In the genomic region with DNA sequence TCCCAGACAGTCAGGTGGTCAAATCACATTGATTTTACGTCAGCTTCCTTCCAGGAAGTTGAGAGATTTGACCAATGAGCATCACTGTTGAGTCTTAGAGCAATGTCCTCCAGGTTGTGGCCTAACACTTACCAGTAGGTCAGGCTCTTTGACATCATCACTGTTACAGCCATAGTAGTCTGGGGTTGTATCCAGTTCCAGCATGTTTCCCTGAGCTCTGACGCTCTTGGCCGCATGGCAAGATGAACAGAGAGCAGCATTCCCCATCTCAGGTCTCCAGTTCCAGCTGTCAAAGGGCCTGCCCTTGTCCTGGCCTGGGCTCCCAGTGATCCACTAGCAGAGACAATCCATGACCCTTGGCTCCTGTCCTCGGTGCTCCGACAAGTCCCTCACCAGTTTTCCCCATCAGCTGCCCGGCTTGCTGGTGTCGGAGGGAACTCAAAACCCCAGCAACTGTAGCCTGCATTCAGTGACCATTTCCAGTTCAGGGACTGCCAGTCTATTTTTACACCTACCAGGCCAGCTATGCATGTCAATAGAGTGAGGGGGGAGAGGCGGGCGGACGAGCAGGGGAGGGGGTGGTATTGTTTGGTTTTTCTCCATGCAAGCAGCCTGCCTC, we compare ENCODE assay signal across 8 mouse cellular contexts.
DNase-seq lines count a peak whose midpoint lies in the region; ATAC-seq lines count a peak whose summit lies in the region.

No protein-coding gene starts in this region.

- no peak overlapping the region for H3K9ac ChIP-seq in forebrain, embryonic 14.5 days (ENCODE audit: low read length)

- H3K27me3 ChIP-seq in forebrain, embryonic 14.5 days (replicated peaks; ENCODE audit: control insufficient read depth, insufficient read depth, low read length), result no peaks in the 10 kb centered on the region

- H3K36me3 ChIP-seq in forebrain, embryonic 14.5 days (ENCODE audit: control insufficient read depth, insufficient read depth, low read length), result no peaks in the 10 kb centered on the region

- peak; percentile 54; the same call in 1 of the 2 replicates for ATAC-seq in forebrain, embryonic 14.5 days
- no peak for ATAC-seq in megakaryocyte-erythroid progenitor cell, adult 5-6 weeks (replicated peaks; ENCODE audit: low FRiP score, low TSS enrichment, poor library complexity, severe bottlenecking)

- H3K4me2 ChIP-seq in forebrain, embryonic 14.5 days (ENCODE audit: low read length), result no peak overlapping the region

- no peak overlapping the region for H3K27ac ChIP-seq in forebrain, embryonic 14.5 days (ENCODE audit: low read depth, low read length)

- no peak overlapping the region for H3K4me3 ChIP-seq in forebrain, embryonic 14.5 days (ENCODE audit: low read depth, low read length)

- DNase-seq in R1 (ENCODE audit: low read depth, low spot score) (peak; percentile 76), liver (peak; percentile 28), MN1 (ENCODE audit: low spot score) (no peak)
- no peak for DNase-seq in forebrain, embryonic 14.5 days (ENCODE audit: low spot score)
- peak; percentile 22 for DNase-seq in heart, postnatal 4 days
- DNase-seq in left cerebral cortex, postnatal 25 days (ENCODE audit: low spot score in 2 of 2), result no peak
- DNase-seq in adrenal gland, postnatal 10 days, result no peak

- intact Hi-C loops in left cerebral cortex, postnatal 25 days (cut with DNase I), result no loop called here

- H3K9me3 ChIP-seq in forebrain, embryonic 14.5 days (replicated peaks; ENCODE audit: control insufficient read depth, low read length), result no peaks in the 10 kb centered on the region

- H3K4me1 ChIP-seq in forebrain, embryonic 14.5 days (ENCODE audit: control insufficient read depth, insufficient read depth, low read length), result peaks cover 7% of the 10 kb centered on the region

- WGBS in forebrain, embryonic 14.5 days, result 44% methylated on average over 10 of the region's 10 CpGs

Comparison
In these comparisons a context has a peak if more than half of its experiments do, and no peak if none do; other contexts are left out.
1. DNase-seq: peak in R1 (single experiment), heart, postnatal 4 days (single experiment) and liver (single experiment); none in forebrain, embryonic 14.5 days (single experiment), MN1 (single experiment), left cerebral cortex, postnatal 25 days (0 of 2) and adrenal gland, postnatal 10 days (single experiment).